ENCODE assay signal across 18 mouse cellular contexts in the genomic region with DNA sequence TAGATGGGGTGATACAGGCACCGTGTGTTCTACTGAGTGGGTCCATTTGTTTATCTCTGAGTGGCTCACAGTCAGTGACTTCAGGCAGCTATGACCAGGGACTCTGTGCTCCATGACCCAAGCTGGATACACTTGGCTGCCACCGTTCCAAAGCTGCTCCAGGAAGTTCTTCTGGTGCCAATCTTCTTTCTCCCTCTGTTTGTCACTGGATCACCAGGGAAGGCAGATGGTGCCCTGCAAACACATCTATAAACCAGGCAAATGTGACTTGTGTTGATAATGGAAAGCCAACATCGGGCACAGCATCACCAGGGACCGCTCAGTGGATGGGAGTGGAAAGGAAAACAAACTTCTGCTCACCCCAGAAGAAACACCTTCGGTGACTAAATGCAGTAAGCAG.
A peak's percentile ranks its signal among the peaks of the same experiment; 100 is the strongest.
DNase-seq lines count a peak whose midpoint lies in the region; ATAC-seq lines count a peak whose summit lies in the region.
"Had no signal": no experiment of that assay in that cellular context is flagged by ENCODE, and none has a peak within 500 bp of the region (broad histone marks: within the 10 kb centered on the region; RNA-seq: fewer than 3 reads in every experiment).

No protein-coding gene starts in this region.

- WGBS in midbrain, embryonic 11.5 days: 92% methylated on average over 5 of the region's 5 CpGs
- WGBS in neural tube, embryonic 15.5 days: 90% methylated on average over 5 of the region's 5 CpGs

- no peak overlapping the region for H3K9ac ChIP-seq in midbrain, embryonic 11.5 days (ENCODE audit: low read length)
- H3K9ac ChIP-seq in neural tube, embryonic 15.5 days (replicated peaks): no peak overlapping the region
- H3K9ac ChIP-seq: lung, embryonic 14.5 days had no signal

- H3K4me3 ChIP-seq in midbrain, embryonic 11.5 days (ENCODE audit: low read depth, low read length): no peak overlapping the region
- H3K4me3 ChIP-seq in neural tube, embryonic 15.5 days (replicated peaks): no peak overlapping the region
- H3K4me3 ChIP-seq: limb, embryonic 10.5 days had no signal

- no peaks in the 10 kb centered on the region for H3K9me3 ChIP-seq in midbrain, embryonic 11.5 days (ENCODE audit: control insufficient read depth, low read length)
- H3K9me3 ChIP-seq in neural tube, embryonic 15.5 days (replicated peaks): no peaks in the 10 kb centered on the region
- H3K9me3 ChIP-seq: limb, embryonic 10.5 days had no signal

- peak; percentile 39 to 49 for DNase-seq in cerebellum, postnatal 14 days
- DNase-seq in cerebellum, adult 9-11 months: no peak
- DNase-seq in layer of hippocampus, postnatal 14 days (ENCODE audit: low spot score in 2 of 2): peak; percentile 37 to 48
- DNase-seq in layer of hippocampus, adult 11-12 months (ENCODE audit: low spot score): no peak
- peak; percentile 60 for DNase-seq in midbrain, embryonic 11.5 days (ENCODE audit: low spot score, missing footprints)
- no peak for DNase-seq in layer of hippocampus, adult 9-11 months
- DNase-seq in kidney, postnatal 4 days: no peak
- DNase-seq: cerebellum, postnatal 36 days; heart, postnatal 14 days; lung, embryonic 14.5 days; lung, postnatal 4 days; thymus, postnatal 25 days had no signal

- no peaks in the 10 kb centered on the region for H3K36me3 ChIP-seq in midbrain, embryonic 11.5 days (ENCODE audit: control insufficient read depth, insufficient read depth, low read length)
- no peaks in the 10 kb centered on the region for H3K36me3 ChIP-seq in neural tube, embryonic 15.5 days
- H3K36me3 ChIP-seq: limb, embryonic 10.5 days had no signal

- peaks cover 22% of the 10 kb centered on the region for H3K4me1 ChIP-seq in midbrain, embryonic 11.5 days (ENCODE audit: control insufficient read depth, insufficient read depth, low read length)
- H3K4me1 ChIP-seq in neural tube, embryonic 15.5 days: peaks cover 22% of the 10 kb centered on the region
- H3K4me1 ChIP-seq: limb, embryonic 10.5 days had no signal

- H3K27ac ChIP-seq in midbrain, embryonic 11.5 days (ENCODE audit: low read depth, low read length): no peak overlapping the region
- peak overlapping the region; percentile 87; the same call in 1 of the 2 replicates for H3K27ac ChIP-seq in neural tube, embryonic 15.5 days (replicated peaks)
- H3K27ac ChIP-seq: limb, embryonic 10.5 days; stomach, postnatal 0 days had no signal

- H3K4me2 ChIP-seq in midbrain, embryonic 11.5 days: no peak overlapping the region
- H3K4me2 ChIP-seq in neural tube, embryonic 15.5 days: no peak overlapping the region
- H3K4me2 ChIP-seq: heart, embryonic 11.5 days; liver, embryonic 11.5 days; lung, embryonic 14.5 days had no signal

- ATAC-seq in midbrain, embryonic 11.5 days (ENCODE audit: low FRiP score): no peak
- ATAC-seq in neural tube, embryonic 15.5 days (ENCODE audit: low FRiP score): no peak
- ATAC-seq: intestine, embryonic 16.5 days had no signal

- H3K27me3 ChIP-seq in midbrain, embryonic 11.5 days (ENCODE audit: control insufficient read depth, insufficient read depth, low read length): no peaks in the 10 kb centered on the region
- H3K27me3 ChIP-seq in neural tube, embryonic 15.5 days (replicated peaks): no peaks in the 10 kb centered on the region

Comparison
In these comparisons a context has a peak if more than half of its experiments do, and no peak if none do; other contexts are left out.
1. DNase-seq: peak in cerebellum, postnatal 14 days (2 of 2), layer of hippocampus, postnatal 14 days (2 of 2) and midbrain, embryonic 11.5 days (single experiment); none in cerebellum, adult 9-11 months (single experiment), layer of hippocampus, adult 11-12 months (single experiment), layer of hippocampus, adult 9-11 months (single experiment) and kidney, postnatal 4 days (0 of 2).